Mouse (Mus musculus): ENCODE measurements around the gene Trmo.

Trmo gene

GRCm38 (mm10) chr4:46347580-46348515, 41.4 kb downstream of the Trmo start:
- CTCF ChIA-PET = interaction anchor here in 3 of 4 experiments (0.6 to 2.1 kb wide), 6 partner anchors 8 to 306 kb away, joined by 3 to 8 read pairs (median 4); no protein-coding TSS in a partner anchor
- POLR2A ChIA-PET = interaction anchor here in 3 of 4 experiments (0.6 to 2.0 kb wide), 8 partner anchors 8 to 27 kb away, joined by 3 to 8 read pairs (median 3); no protein-coding TSS in a partner anchor

GRCm38 (mm10) chr4:46347141-46347540, 42.1 kb downstream of the Trmo start:
- POLR2A ChIA-PET = interaction anchor here in 3 of 4 experiments (0.6 to 2.0 kb wide), 6 partner anchors 9 to 20 kb away, joined by 3 to 8 read pairs (median 3); no protein-coding TSS in a partner anchor
- CTCF ChIA-PET = interaction anchor here in 3 of 4 experiments (0.6 to 2.1 kb wide), 5 partner anchors 9 to 189 kb away, joined by 3 to 8 read pairs (median 6); no protein-coding TSS in a partner anchor

- CTCF ChIA-PET = no interaction called here
- POLR2A ChIA-PET = interaction anchor here in 2 of 4 experiments (1.0 to 1.2 kb wide), 3 partner anchors 9 to 21 kb away, joined by 3 read pairs; no protein-coding TSS in a partner anchor
Observed at GRCm38 (mm10) chr4:46346221-46346620, 43.0 kb downstream of the Trmo start.

- CTCF ChIA-PET = no interaction called here
- POLR2A ChIA-PET = interaction anchor here in 1 of 4 experiments (1.0 kb wide), 1 partner anchor 11 kb away, joined by 3 read pairs; no protein-coding TSS in a partner anchor
Observed at GRCm38 (mm10) chr4:46345773-46346100, 43.5 kb downstream of the Trmo start.

- POLR2A ChIA-PET = interaction anchor here in 2 of 4 experiments (1.0 to 1.9 kb wide), 3 partner anchors 11 to 108 kb away, joined by 3 to 4 read pairs (median 3); no protein-coding TSS in a partner anchor
- CTCF ChIA-PET = interaction anchor here in 1 of 4 experiments (3.9 kb wide), 1 partner anchor 11 kb away, joined by 21 read pairs; no protein-coding TSS in a partner anchor
Observed at GRCm38 (mm10) chr4:46345056-46345772, 44.0 kb downstream of the Trmo start.

- POLR2A ChIA-PET = interaction anchor here (0.8 to 1.9 kb wide), 5 partner anchors 20 to 141 kb away, joined by 3 to 4 read pairs (median 3); no protein-coding TSS in a partner anchor
- CTCF ChIA-PET = interaction anchor here (0.7 to 3.9 kb wide), 6 partner anchors 9 to 283 kb away, joined by 3 to 21 read pairs (median 3); partner anchors contain the start of gene Trim14 (in 1 of the 4)
Observed at GRCm38 (mm10) chr4:46344288-46344687, 44.9 kb downstream of the Trmo start.

- ChIA-PET CTCF (interaction anchor here (0.7 to 3.9 kb wide), 10 partner anchors 10 to 284 kb away, joined by 3 to 21 read pairs (median 3); partner anchors contain the start of gene Trim14 (in 1 of the 4)), POLR2A (interaction anchor here (0.6 to 1.9 kb wide), 11 partner anchors 12 to 573 kb away, joined by 3 to 7 read pairs (median 3); partner anchors contain the start of gene Trmo (in 1 of the 4))
Observed at GRCm38 (mm10) chr4:46343596-46344260, 45.5 kb downstream of the Trmo start, which contains the start of gene Foxe1. Gene Foxe1, plus strand, starts transcription at chr4:46343609.

- CTCF ChIA-PET = interaction anchor here in 3 of 4 experiments (0.6 to 3.9 kb wide), 5 partner anchors 10 to 235 kb away, joined by 3 to 21 read pairs (median 3); no protein-coding TSS in a partner anchor
- POLR2A ChIA-PET = interaction anchor here in 3 of 4 experiments (0.5 to 1.1 kb wide), 5 partner anchors 13 to 847 kb away, joined by 3 to 10 read pairs (median 3); partner anchors contain the start of gene Trmo (in 1 of the 3)
Observed at GRCm38 (mm10) chr4:46342711-46343286, 46.4 kb downstream of the Trmo start.

- ChIA-PET CTCF (interaction anchor here in 1 of 4 experiments (0.6 to 3.9 kb wide), 2 partner anchors 14 to 234 kb away, joined by 3 to 21 read pairs; no protein-coding TSS in a partner anchor), POLR2A (interaction anchor here in 1 of 4 experiments (0.5 kb wide), 1 partner anchor 136 kb away, joined by 10 read pairs; no protein-coding TSS in a partner anchor)
Observed at GRCm38 (mm10) chr4:46341831-46342680, 47.2 kb downstream of the Trmo start.

- ChIA-PET CTCF (interaction anchor here in 2 of 4 experiments (0.7 to 3.2 kb wide), 8 partner anchors 8 to 137 kb away, joined by 3 to 15 read pairs (median 4); no protein-coding TSS in a partner anchor), POLR2A (interaction anchor here in 2 of 4 experiments (0.8 to 1.6 kb wide), 6 partner anchors 10 to 49 kb away, joined by 3 to 6 read pairs (median 3); no protein-coding TSS in a partner anchor)
Observed at GRCm38 (mm10) chr4:46339584-46339983, 49.7 kb downstream of the Trmo start.

- ChIA-PET CTCF (interaction anchor here in 2 of 4 experiments (0.6 to 3.2 kb wide), 7 partner anchors 10 to 136 kb away, joined by 3 to 15 read pairs (median 5); no protein-coding TSS in a partner anchor), POLR2A (interaction anchor here in 2 of 4 experiments (0.8 to 1.5 kb wide), 5 partner anchors 11 to 50 kb away, joined by 3 to 4 read pairs (median 3); no protein-coding TSS in a partner anchor)
Observed at GRCm38 (mm10) chr4:46339026-46339425, 50.2 kb downstream of the Trmo start.

GRCm38 (mm10) chr4:46337990-46338389, 51.2 kb downstream of the Trmo start:
- ChIA-PET CTCF (interaction anchor here in 3 of 4 experiments (0.6 to 3.2 kb wide), 5 partner anchors 15 to 1503 kb away, joined by 3 to 15 read pairs (median 3); no protein-coding TSS in a partner anchor), POLR2A (interaction anchor here in 2 of 4 experiments (0.9 to 1.3 kb wide), 2 partner anchors 10 to 15 kb away, joined by 3 read pairs; no protein-coding TSS in a partner anchor)

- CTCF ChIA-PET = no interaction called here
- POLR2A ChIA-PET = interaction anchor here in 1 of 4 experiments (1.3 kb wide), 1 partner anchor 8 kb away, joined by 3 read pairs; no protein-coding TSS in a partner anchor
Observed at GRCm38 (mm10) chr4:46335846-46336245, 53.4 kb downstream of the Trmo start.

- POLR2A ChIA-PET = interaction anchor here in 2 of 4 experiments (0.9 to 1.7 kb wide), 4 partner anchors 9 to 23 kb away, joined by 3 read pairs; no protein-coding TSS in a partner anchor
- CTCF ChIA-PET = interaction anchor here in 3 of 4 experiments (0.7 to 1.6 kb wide), 3 partner anchors 28 to 436 kb away, joined by 3 read pairs; no protein-coding TSS in a partner anchor
Observed at GRCm38 (mm10) chr4:46328906-46329305, 60.3 kb downstream of the Trmo start.

Measured in embryonic stem cell, embryonic (primary cell).